Mouse (Mus musculus) bone marrow, adult 2 months (tissue): ENCODE results near the gene Olfr448. TPM values are rescaled to one million over a fixed set of nuclear protein-coding genes. Genes with fewer than 3 reads are reported as not detected.

ENCODE experiments used
- H3K27ac ChIP-seq: fragments of 200-500 bp; 2 replicates; pipeline ENCODE4 v1.5.1; 2012; ENCODE audit warnings: low read depth, mild to moderate bottlenecking, control low read depth, inconsistent platforms, low read length; ENCODE audit not compliant: control insufficient read depth, poor library complexity, insufficient read depth
- H3K4me1 ChIP-seq: fragments of 200-500 bp; 2 replicates; pipeline ENCODE4 v1.6.1; 2011; ENCODE audit warnings: low read length; ENCODE audit not compliant: control insufficient read depth, insufficient read depth
- H3K4me3 ChIP-seq: fragments of 200-500 bp; replicated peaks from 2 replicates; pipeline ENCODE3; 2011; ENCODE audit warnings: mild to moderate bottlenecking, low read depth, low read length, control low read depth; ENCODE audit not compliant: control insufficient read depth
- CTCF ChIP-seq: fragments of 200-500 bp; IDR thresholded peaks from 2 replicates; pipeline ENCODE4 v1.5.1; 2011; ENCODE audit warnings: low read length, control low read depth; ENCODE audit not compliant: control insufficient read depth, insufficient read depth
- POLR2A ChIP-seq: fragments of 200-500 bp; IDR thresholded peaks from 2 replicates; pipeline ENCODE4 v1.6.1; 2011; ENCODE audit warnings: low read depth, mild to moderate bottlenecking, control low read depth, low read length, borderline replicate concordance; ENCODE audit not compliant: control insufficient read depth
- WGBS: fragments of 180-500 bp; shearing (Covaris S2); methylation state at CpG from one replicate; pipeline ENCODE4 v1.1.7; 2018; 5-methylcytosine and 5-hydroxymethylcytosine counted together
- polyA plus RNA-seq: library from polyadenylated mRNA; stranded (reverse); fragments of >200 nt; gene quantifications from 2 replicates; pipeline ENCODE4 v1.2.4, GENCODE M21; 2011; ENCODE audit warnings: low replicate concordance; ENCODE audit not compliant: missing spikeins, insufficient read depth, insufficient read length

Olfr448 gene
- not detected in 2 replicates for polyA plus RNA-seq

DNA sequence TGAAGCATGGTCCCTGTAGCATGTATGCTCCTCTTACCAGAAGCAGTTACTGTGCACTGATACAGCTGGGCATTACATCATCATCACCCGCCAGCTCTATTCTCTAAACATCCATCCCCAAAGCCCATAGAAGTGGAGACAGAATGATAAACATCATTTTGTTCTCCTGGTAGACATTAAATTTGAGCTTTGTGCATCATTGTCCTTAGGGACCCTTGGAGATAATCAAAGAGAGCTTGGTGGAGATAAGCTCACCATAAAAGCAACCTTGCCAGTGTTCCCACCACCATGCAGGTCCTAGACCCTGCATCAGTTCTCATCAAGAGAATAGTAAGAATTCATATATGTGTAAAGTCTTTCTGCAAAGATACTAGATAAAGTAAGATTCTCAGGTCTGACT lies at the start of gene Olfr448:
TSS of gene Olfr448 (plus strand) at position 301 of the 400 bp plus-strand sequence.
- Histone ChIP-seq H3K4me3 (no peak within 1 kb of the TSS), H3K27ac (no peak within 1 kb of the TSS), H3K4me1 (no peaks in the 10 kb centered on the region)
- WGBS = 79% methylated on average over 1 of the region's 1 CpGs
- TF ChIP-seq CTCF = no peak
- TF ChIP-seq POLR2A = no peak

- Histone ChIP-seq H3K4me3 (no peak overlapping the region), H3K27ac (no peak overlapping the region), H3K4me1 (no peaks in the 10 kb centered on the region)
- no peak for TF ChIP-seq POLR2A
- TF ChIP-seq CTCF = no peak
- 12% methylated on average over 4 of the region's 4 CpGs for WGBS
Observed at GRCm38 (mm10) chr6:42860222-42860819, 29.9 kb upstream of the Olfr448 start.

DNA sequence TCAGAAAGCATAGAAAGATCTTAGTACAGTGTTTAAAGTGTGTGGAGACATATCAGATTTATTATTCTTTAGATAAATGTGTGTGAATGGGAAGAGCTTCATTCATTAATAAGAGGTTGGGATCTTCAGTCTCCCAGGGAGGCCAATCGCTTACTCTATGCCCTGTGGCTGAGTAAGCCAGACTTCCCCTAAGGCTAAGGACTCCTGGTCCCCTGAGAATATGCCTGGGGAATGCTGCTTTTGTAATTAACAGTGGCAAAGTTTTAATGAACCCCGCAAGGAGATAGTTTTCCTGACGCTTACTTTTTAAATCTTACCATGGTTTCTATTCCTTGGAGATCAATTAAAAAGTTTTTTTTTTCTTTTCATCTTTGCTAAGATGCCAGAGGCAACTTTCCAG lies 20.5 kb upstream of the Olfr448 start:
- H3K27ac ChIP-seq = no peak overlapping the region
- no peaks in the 10 kb centered on the region for H3K4me1 ChIP-seq
- H3K4me3 ChIP-seq = no peak overlapping the region
- WGBS = 80% methylated on average over 3 of the region's 3 CpGs
- TF ChIP-seq POLR2A = no peak
- TF ChIP-seq CTCF = no peak

GRCm38 (mm10) chr6:42876323-42876722 lies 13.9 kb upstream of the Olfr448 start:
- no peak overlapping the region for H3K4me3 ChIP-seq
- no peak for TF ChIP-seq CTCF
- no peak for TF ChIP-seq POLR2A
- no peaks in the 10 kb centered on the region for H3K4me1 ChIP-seq
- no peak overlapping the region for H3K27ac ChIP-seq

DNA sequence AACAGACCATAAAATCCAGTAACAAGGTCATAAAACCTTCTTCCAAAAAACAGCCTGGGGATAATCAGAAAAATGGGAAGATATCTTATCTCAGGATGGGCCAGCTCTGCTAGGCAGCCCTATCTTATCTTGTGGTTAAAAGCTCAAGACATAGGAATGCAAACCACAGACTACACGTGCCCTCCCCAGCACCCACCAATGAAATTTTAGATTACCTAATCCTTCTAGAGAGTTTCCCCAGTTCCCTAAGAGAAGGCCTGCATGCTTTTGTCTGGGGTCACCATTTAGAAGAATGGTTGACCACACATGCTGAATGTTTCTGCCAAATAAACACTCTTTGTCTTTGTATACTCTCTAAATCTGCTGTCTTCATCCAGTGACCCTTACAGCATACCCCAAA lies 10.1 kb downstream of the Olfr448 start:
- Histone ChIP-seq H3K4me3 (no peak overlapping the region), H3K27ac (no peak overlapping the region), H3K4me1 (no peaks in the 10 kb centered on the region; the same call in 1 of the 2 replicates)
- WGBS = 8% methylated on average over 1 of the region's 1 CpGs
- TF ChIP-seq POLR2A (no peak), CTCF (no peak)

- Histone ChIP-seq H3K4me3 (no peak within 1 kb of the TSS), H3K4me1 (no peaks in the 10 kb centered on the region), H3K27ac (no peak within 1 kb of the TSS)
- TF ChIP-seq CTCF (no peak), POLR2A (no peak)
Observed at GRCm38 (mm10) chr6:42908578-42908977, 18.3 kb downstream of the Olfr448 start, which contains the start of gene Olfr447. Olfr447 (plus strand) TSS chr6:42908878.

DNA sequence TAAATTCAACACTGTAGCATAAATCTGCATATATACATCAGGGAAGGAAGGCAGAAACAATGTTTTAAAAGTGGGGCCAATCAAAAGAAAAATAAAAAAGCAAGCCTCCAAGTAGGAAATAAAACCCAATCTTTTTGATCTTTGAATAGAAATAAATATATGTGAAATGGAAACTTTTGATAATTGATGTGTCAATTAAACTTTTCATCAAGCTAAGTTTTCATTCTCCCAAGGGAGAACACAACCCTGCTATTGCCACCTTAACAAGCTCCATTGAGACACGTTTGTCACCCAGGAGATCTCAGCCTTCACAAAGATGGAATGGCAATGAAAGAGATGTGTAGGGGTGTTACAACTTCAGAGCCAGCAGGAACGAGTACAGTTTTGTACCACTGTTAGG lies 30.8 kb downstream of the Olfr448 start, which contains the start of gene Olfr446:
TSS of gene Olfr446 (plus strand) at position 301 of the 400 bp plus-strand sequence.
- Histone ChIP-seq H3K27ac (no peak within 1 kb of the TSS), H3K4me3 (no peak within 1 kb of the TSS), H3K4me1 (no peaks in the 10 kb centered on the region)
- WGBS = 50% methylated on average over 2 of the region's 2 CpGs
- no peak for TF ChIP-seq POLR2A
- TF ChIP-seq CTCF = no peak

Other genes with a start within 250 kb of the Olfr448 start
- 1.00 TPM in 1 of 2 replicates, not detected in the other for gene Tcaf2, start 245.2 kb upstream of the Olfr448 start, polyA plus RNA-seq
- gene Tcaf1, start 180.4 kb upstream of the Olfr448 start, polyA plus RNA-seq = 0.36 and 1.2 TPM in 2 replicates
- not detected in 2 replicates for gene Olfr453, start 151.1 kb upstream of the Olfr448 start, polyA plus RNA-seq
- gene Olfr38, start 134.0 kb upstream of the Olfr448 start, polyA plus RNA-seq = not detected in 2 replicates
- gene Olfr452, start 105.3 kb upstream of the Olfr448 start, polyA plus RNA-seq = not detected in 2 replicates
- gene Olfr450, start 78.5 kb upstream of the Olfr448 start, polyA plus RNA-seq = not detected in 2 replicates
- gene Olfr449, start 56.1 kb upstream of the Olfr448 start, polyA plus RNA-seq = not detected in 2 replicates
- gene Olfr447, start 18.4 kb downstream of the Olfr448 start, polyA plus RNA-seq = not detected in 2 replicates
- not detected in 2 replicates for gene Olfr446, start 30.9 kb downstream of the Olfr448 start, polyA plus RNA-seq
- not detected in 2 replicates for gene Olfr444, start 58.6 kb downstream of the Olfr448 start, polyA plus RNA-seq
- gene Olfr441, start 215.9 kb downstream of the Olfr448 start, polyA plus RNA-seq = not detected in 2 replicates